Mouse (Mus musculus): ENCODE measurements around the gene Anks1b.

GRCm38 (mm10) chr10:90683813-90684212 lies 810.5 kb downstream of the Anks1b start:
- TF ChIP-seq CTCF (IDR thresholded peaks at IDR 0.05; ENCODE audit: control insufficient read depth, insufficient read depth, insufficient replicate concordance, low read depth, low read length) (no peak), POLR2A (IDR thresholded peaks at IDR 0.05; ENCODE audit: control insufficient read depth, low read depth, low read length) (no peak)

All from testis, adult 2 months (tissue).